Mouse (Mus musculus) brain, embryonic 18.5 days (tissue): ENCODE results near the gene Dock4.

ENCODE experiments used
- DNase-seq: peaks from one replicate; pipeline ENCODE4 v3.0.0-alpha.2; 2012; ENCODE audit warnings: low read depth, low spot score

Dock4 gene

GRCm38 (mm10) chr12:40462693-40463235 is 17.0 kb downstream of the Dock4 start:
- DNase-seq, result no peak

- no peak for DNase-seq
Observed at GRCm38 (mm10) chr12:40463828-40464227, 18.1 kb downstream of the Dock4 start.

GRCm38 (mm10) chr12:40464282-40464681 is 18.5 kb downstream of the Dock4 start:
- DNase-seq, result no peak

GRCm38 (mm10) chr12:40468235-40468634 is 22.5 kb downstream of the Dock4 start:
- DNase-seq, result no peak

GRCm38 (mm10) chr12:40469009-40469408 is 23.3 kb downstream of the Dock4 start:
- no peak for DNase-seq

GRCm38 (mm10) chr12:40471649-40472399 is 26.1 kb downstream of the Dock4 start:
- no peak for DNase-seq

- DNase-seq, result no peak
Observed at GRCm38 (mm10) chr12:40473709-40474108, 28.0 kb downstream of the Dock4 start.

GRCm38 (mm10) chr12:40477621-40478452 is 32.1 kb downstream of the Dock4 start:
- DNase-seq, result no peak

- no peak for DNase-seq
Observed at GRCm38 (mm10) chr12:40484224-40484623, 38.5 kb downstream of the Dock4 start.

GRCm38 (mm10) chr12:40485210-40485609 is 39.5 kb downstream of the Dock4 start:
- no peak for DNase-seq

- DNase-seq, result no peak
Observed at GRCm38 (mm10) chr12:40486047-40486837, 40.5 kb downstream of the Dock4 start.

GRCm38 (mm10) chr12:40496387-40496786 is 50.6 kb downstream of the Dock4 start:
- DNase-seq, result no peak

- no peak for DNase-seq
Observed at GRCm38 (mm10) chr12:40497806-40498205, 52.1 kb downstream of the Dock4 start.

- DNase-seq, result no peak
Observed at GRCm38 (mm10) chr12:40498250-40498671, 52.5 kb downstream of the Dock4 start.

- DNase-seq, result no peak
Observed at GRCm38 (mm10) chr12:40498928-40499626, 53.3 kb downstream of the Dock4 start.

- no peak for DNase-seq
Observed at GRCm38 (mm10) chr12:40499627-40500329, 54.0 kb downstream of the Dock4 start.

GRCm38 (mm10) chr12:40501141-40501540 is 55.4 kb downstream of the Dock4 start:
- no peak for DNase-seq

- DNase-seq, result no peak
Observed at GRCm38 (mm10) chr12:40503520-40503919, 57.8 kb downstream of the Dock4 start.

GRCm38 (mm10) chr12:40504687-40505086 is 58.9 kb downstream of the Dock4 start:
- DNase-seq, result no peak

GRCm38 (mm10) chr12:40507823-40508390 is 62.2 kb downstream of the Dock4 start:
- no peak for DNase-seq
